Mouse (Mus musculus): ENCODE data around the gene Tmem8b. TPM values are rescaled to one million over a fixed set of nuclear protein-coding genes. Genes with fewer than 3 reads are reported as not detected.

The Tmem8b gene
- 4.5 and 5.0 TPM in 2 replicates for polyA plus RNA-seq (2011; ENCODE audit: insufficient read depth, insufficient read length, low read depth, missing spikeins)

DNA sequence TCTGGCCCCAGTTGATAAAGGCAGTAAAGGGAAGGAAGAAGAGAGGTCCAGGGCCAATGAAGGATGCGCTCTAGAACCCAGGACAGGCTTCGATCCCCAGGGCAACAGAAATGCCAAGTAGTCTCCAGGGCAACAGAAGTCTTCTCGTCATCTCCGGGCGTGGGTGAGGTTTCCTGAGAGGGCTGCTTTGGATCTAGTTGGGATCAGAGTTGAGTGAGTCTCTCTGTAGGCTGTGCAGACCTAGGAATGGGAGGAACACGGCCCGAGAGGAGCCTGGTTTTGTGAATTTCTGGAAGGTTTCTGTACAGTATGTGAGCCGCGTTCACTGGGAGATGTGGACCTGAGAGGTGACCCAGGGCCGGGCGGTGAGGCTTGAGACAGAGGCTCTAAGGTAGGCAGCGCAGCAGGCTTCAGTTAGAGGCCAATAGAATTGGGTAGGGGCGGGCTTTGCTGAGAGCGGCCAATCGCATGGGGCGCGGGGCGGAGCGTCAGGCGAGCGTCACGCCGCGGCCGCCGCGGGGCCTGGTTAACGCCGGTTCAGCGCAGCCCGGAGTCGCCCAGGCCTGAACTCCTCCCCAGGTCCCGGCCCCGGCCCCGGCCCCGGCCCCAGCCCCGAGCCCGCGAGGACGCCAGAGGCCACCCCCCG lies at the start of gene Tmem8b, which contains the start of gene Fam221b:
Gene Tmem8b (plus strand): TSS at position 190 of the 646 bp plus-strand sequence.
Gene Fam221b (minus strand): TSS at position 364 of the 646 bp plus-strand sequence.
- Histone ChIP-seq H3K27ac (ENCODE audit: insufficient read depth, low read length) (no peak within 1 kb of the TSS), H3K4me1 (ENCODE audit: control insufficient read depth, insufficient read depth, low read length) (no peaks in the 10 kb centered on the region), H3K27me3 (ENCODE audit: control insufficient read depth, insufficient read depth, low read length, poor library complexity, severe bottlenecking) (no peaks in the 10 kb centered on the region), H3K36me3 (ENCODE audit: control insufficient read depth, insufficient read depth, low read length, poor library complexity, severe bottlenecking) (no peaks in the 10 kb centered on the region), H3K4me3 (ENCODE audit: low read depth, low read length) (peak within 1 kb of the TSS; percentile 68), H3K9me3 (replicated peaks; ENCODE audit: control insufficient read depth, insufficient read depth, low read length, poor library complexity, severe bottlenecking) (no peaks in the 10 kb centered on the region), H3K9ac (ENCODE audit: low read depth, poor library complexity, severe bottlenecking) (peak within 1 kb of the TSS; percentile 63)
- TF ChIP-seq CTCF (IDR thresholded peaks at IDR 0.05; ENCODE audit: low read depth, low read length) (no peak), POLR2A (IDR thresholded peaks at IDR 0.05; ENCODE audit: insufficient read depth, low read length) (peak; percentile 80)

DNA sequence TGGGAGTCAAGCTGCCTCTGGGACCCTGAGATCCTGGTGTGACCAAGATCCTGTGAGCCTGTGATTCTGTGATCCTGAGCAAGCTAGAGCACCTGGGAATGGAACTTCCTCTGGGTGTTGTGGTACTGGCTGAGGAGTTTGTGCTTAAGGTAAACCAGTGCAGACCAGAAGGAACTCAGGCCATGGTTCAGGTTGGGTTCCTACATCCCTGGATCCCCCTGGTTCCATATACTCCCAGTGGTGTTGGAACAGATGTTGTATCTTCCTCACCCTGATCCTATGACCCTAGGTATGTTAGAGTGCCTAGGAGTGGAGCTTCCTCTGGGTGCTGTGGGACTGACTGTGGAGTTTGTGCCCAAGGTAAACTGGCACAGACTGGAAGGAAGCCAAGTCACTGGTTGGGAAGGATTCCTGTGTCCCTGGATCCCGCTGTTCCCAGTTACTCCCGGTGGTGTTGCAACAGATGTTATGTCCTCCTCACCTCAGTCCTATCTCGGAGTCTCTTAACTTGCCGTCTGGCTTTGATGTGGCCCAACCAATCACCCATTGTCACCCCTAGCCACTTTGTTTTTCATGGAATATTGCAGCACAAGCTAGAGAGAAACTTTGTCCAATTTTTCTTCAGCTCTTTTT lies 48.5 kb upstream of the Tmem8b start:
- no peaks in the 10 kb centered on the region for H3K4me1 ChIP-seq (ENCODE audit: control insufficient read depth, insufficient read depth, low read length)
- no peak overlapping the region for H3K27ac ChIP-seq (ENCODE audit: insufficient read depth, low read length)
- H3K4me3 ChIP-seq (ENCODE audit: low read depth, low read length), result no peak overlapping the region
- H3K9ac ChIP-seq (ENCODE audit: low read depth, poor library complexity, severe bottlenecking), result no peak overlapping the region
- TF ChIP-seq CTCF (IDR thresholded peaks at IDR 0.05; ENCODE audit: low read depth, low read length) (no peak), EP300 (IDR thresholded peaks at IDR 0.05; ENCODE audit: insufficient read depth, low read depth, low read length) (no peak), POLR2A (IDR thresholded peaks at IDR 0.05; ENCODE audit: insufficient read depth, low read length) (no peak)
- H3K27me3 ChIP-seq (ENCODE audit: control insufficient read depth, insufficient read depth, low read length, poor library complexity, severe bottlenecking), result no peaks in the 10 kb centered on the region
- H3K36me3 ChIP-seq (ENCODE audit: control insufficient read depth, insufficient read depth, low read length, poor library complexity, severe bottlenecking), result no peaks in the 10 kb centered on the region
- H3K9me3 ChIP-seq (replicated peaks; ENCODE audit: control insufficient read depth, insufficient read depth, low read length, poor library complexity, severe bottlenecking), result peaks cover 5% of the 10 kb centered on the region

DNA sequence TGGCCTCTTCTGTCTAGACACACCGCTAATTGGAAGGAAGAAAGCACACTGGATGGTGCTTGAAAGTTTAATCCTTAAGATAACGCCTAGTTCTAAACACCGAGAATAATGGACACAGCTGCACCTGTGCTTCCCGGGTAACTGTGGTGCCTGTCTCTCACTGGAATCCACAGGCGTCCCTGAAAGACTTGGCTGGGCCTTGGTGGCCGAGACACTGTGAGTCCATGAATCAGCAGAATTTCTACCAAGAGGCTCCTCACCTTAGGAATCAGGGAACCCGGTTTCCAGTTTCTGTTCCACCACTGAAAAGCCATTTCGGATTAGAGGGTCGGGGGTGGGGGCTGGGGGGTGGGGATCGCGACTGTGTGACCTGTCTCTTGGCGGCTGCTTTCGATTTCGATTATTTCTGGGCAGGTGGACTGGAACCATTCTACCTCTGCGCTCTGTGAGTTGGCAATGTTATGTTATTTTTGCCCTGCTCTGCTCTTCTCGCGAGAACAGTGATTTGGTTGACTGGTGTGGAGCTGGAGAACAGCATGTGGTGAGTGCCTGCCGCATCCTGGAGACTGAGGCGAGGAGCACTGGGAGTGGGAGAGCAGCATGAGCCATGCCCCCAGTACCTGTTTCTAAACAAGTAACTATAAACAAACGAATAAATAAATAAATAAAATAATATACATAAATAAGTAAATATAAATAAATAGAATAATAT lies 39.5 kb upstream of the Tmem8b start:
- Histone ChIP-seq H3K9me3 (replicated peaks; ENCODE audit: control insufficient read depth, insufficient read depth, low read length, poor library complexity, severe bottlenecking) (peaks cover 10% of the 10 kb centered on the region), H3K27me3 (ENCODE audit: control insufficient read depth, insufficient read depth, low read length, poor library complexity, severe bottlenecking) (peaks cover 5% of the 10 kb centered on the region; the same call in 1 of the 2 replicates), H3K27ac (ENCODE audit: insufficient read depth, low read length) (no peak overlapping the region), H3K36me3 (ENCODE audit: control insufficient read depth, insufficient read depth, low read length, poor library complexity, severe bottlenecking) (no peaks in the 10 kb centered on the region), H3K4me1 (ENCODE audit: control insufficient read depth, insufficient read depth, low read length) (no peaks in the 10 kb centered on the region), H3K4me3 (ENCODE audit: low read depth, low read length) (no peak overlapping the region), H3K9ac (ENCODE audit: low read depth, poor library complexity, severe bottlenecking) (no peak overlapping the region)
- TF ChIP-seq EP300 (IDR thresholded peaks at IDR 0.05; ENCODE audit: insufficient read depth, low read depth, low read length), result no peak
- TF ChIP-seq CTCF (IDR thresholded peaks at IDR 0.05; ENCODE audit: low read depth, low read length), result no peak
- TF ChIP-seq POLR2A (IDR thresholded peaks at IDR 0.05; ENCODE audit: insufficient read depth, low read length), result no peak

DNA sequence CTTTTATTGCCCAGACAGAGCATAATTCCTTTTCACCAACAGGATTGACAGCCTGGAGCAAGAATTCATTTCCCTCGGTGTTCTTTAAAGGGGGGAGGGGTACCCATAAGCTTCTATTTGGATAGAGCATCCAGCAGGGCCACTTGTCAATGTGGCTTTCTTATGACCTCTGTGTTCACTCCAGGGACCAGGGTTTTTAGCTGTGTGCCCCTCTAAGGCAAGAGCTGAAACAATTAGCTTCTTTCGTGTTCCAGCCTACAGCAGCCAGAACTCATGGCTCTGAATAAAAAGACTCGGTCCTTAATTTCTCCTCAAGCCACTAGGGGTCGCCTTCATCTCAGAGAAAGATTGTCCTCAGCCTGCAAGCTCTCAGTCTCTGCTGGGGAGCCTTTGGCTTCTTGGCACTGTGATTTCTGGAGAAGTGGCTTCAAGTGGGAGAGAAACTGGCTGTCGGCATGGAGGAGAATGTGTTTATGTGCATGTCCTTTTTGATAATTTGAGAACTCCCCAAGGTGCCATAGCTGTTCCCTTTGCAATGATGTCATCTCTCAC lies 38.7 kb upstream of the Tmem8b start:
- no peak overlapping the region for H3K27ac ChIP-seq (ENCODE audit: insufficient read depth, low read length)
- H3K27me3 ChIP-seq (ENCODE audit: control insufficient read depth, insufficient read depth, low read length, poor library complexity, severe bottlenecking), result peaks cover 5% of the 10 kb centered on the region; the same call in 1 of the 2 replicates
- TF ChIP-seq POLR2A (IDR thresholded peaks at IDR 0.05; ENCODE audit: insufficient read depth, low read length) (no peak), CTCF (IDR thresholded peaks at IDR 0.05; ENCODE audit: low read depth, low read length) (peak; percentile 59)
- peaks cover 6% of the 10 kb centered on the region for H3K9me3 ChIP-seq (replicated peaks; ENCODE audit: control insufficient read depth, insufficient read depth, low read length, poor library complexity, severe bottlenecking)
- H3K9ac ChIP-seq (ENCODE audit: low read depth, poor library complexity, severe bottlenecking), result no peak overlapping the region
- no peak overlapping the region for H3K4me3 ChIP-seq (ENCODE audit: low read depth, low read length)
- H3K4me1 ChIP-seq (ENCODE audit: control insufficient read depth, insufficient read depth, low read length), result no peaks in the 10 kb centered on the region
- H3K36me3 ChIP-seq (ENCODE audit: control insufficient read depth, insufficient read depth, low read length, poor library complexity, severe bottlenecking), result no peaks in the 10 kb centered on the region

DNA sequence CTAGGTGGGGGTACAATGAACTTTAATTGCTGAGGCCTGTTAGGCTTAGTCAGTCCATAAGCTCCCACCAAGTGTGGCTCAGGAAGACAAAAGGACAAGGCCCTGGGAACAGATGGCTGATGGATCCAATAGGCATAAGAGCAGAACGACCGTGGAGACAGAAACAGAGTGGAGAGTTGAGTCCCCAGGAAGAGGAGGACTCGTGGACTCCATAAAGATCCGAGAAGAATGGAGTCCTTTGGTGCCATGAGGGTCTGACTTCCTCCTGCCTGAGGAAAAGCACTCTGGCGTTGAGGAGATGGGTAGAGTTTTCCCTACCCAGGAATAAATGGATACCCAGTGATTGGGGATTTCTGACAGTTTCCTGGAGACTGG lies 38.1 kb upstream of the Tmem8b start:
- Histone ChIP-seq H3K36me3 (ENCODE audit: control insufficient read depth, insufficient read depth, low read length, poor library complexity, severe bottlenecking) (no peaks in the 10 kb centered on the region), H3K4me3 (ENCODE audit: low read depth, low read length) (no peak overlapping the region), H3K27me3 (ENCODE audit: control insufficient read depth, insufficient read depth, low read length, poor library complexity, severe bottlenecking) (peaks cover 5% of the 10 kb centered on the region; the same call in 1 of the 2 replicates), H3K9ac (ENCODE audit: low read depth, poor library complexity, severe bottlenecking) (no peak overlapping the region), H3K4me1 (ENCODE audit: control insufficient read depth, insufficient read depth, low read length) (no peaks in the 10 kb centered on the region), H3K9me3 (replicated peaks; ENCODE audit: control insufficient read depth, insufficient read depth, low read length, poor library complexity, severe bottlenecking) (peaks cover under 1% of the 10 kb centered on the region; the same call in 1 of the 2 replicates), H3K27ac (ENCODE audit: insufficient read depth, low read length) (no peak overlapping the region)
- TF ChIP-seq POLR2A (IDR thresholded peaks at IDR 0.05; ENCODE audit: insufficient read depth, low read length) (no peak), CTCF (IDR thresholded peaks at IDR 0.05; ENCODE audit: low read depth, low read length) (no peak), EP300 (IDR thresholded peaks at IDR 0.05; ENCODE audit: insufficient read depth, low read depth, low read length) (no peak)

All from ES-Bruce4 (cell line).